Mouse (Mus musculus) T-cell, adult 2 months (primary cell): Measurements from ENCODE around the gene Tomm7.
"Not testable (repeated sequence)": the region's sequence is repeated elsewhere in the genome, so short reads cannot be mapped to it uniquely, and the experiment has no call there.

Source experiments
- DNase-seq: peaks from one replicate; pipeline ENCODE4 v3.0.0; 2022; ENCODE audit warnings: low spot score

Tomm7 gene

GRCm38 (mm10) chr5:23843674-23844530, at the start of gene Tomm7:
TSS of gene Tomm7 (minus strand) at chr5:23844161.
- peak; percentile 96 for DNase-seq

GRCm38 (mm10) chr5:23893156-23893863, 49.3 kb upstream of the Tomm7 start:
- DNase-seq = no peak

GRCm38 (mm10) chr5:23890734-23891133, 46.8 kb upstream of the Tomm7 start:
- DNase-seq = no peak

- DNase-seq = no peak
Observed at GRCm38 (mm10) chr5:23889461-23889860, 45.5 kb upstream of the Tomm7 start.

- no peak for DNase-seq
Observed at GRCm38 (mm10) chr5:23887111-23887510, 43.1 kb upstream of the Tomm7 start.

GRCm38 (mm10) chr5:23874457-23874856, 30.5 kb upstream of the Tomm7 start:
- DNase-seq = peak; percentile 17

- no peak for DNase-seq
Observed at GRCm38 (mm10) chr5:23872586-23872985, 28.6 kb upstream of the Tomm7 start.

- DNase-seq = not testable (repeated sequence)
Observed at GRCm38 (mm10) chr5:23871323-23871722, 27.4 kb upstream of the Tomm7 start.

GRCm38 (mm10) chr5:23865941-23866340, 22.0 kb upstream of the Tomm7 start:
- DNase-seq = no peak

- DNase-seq = no peak
Observed at GRCm38 (mm10) chr5:23864054-23864965, 20.3 kb upstream of the Tomm7 start.

- no peak for DNase-seq
Observed at GRCm38 (mm10) chr5:23863166-23864053, 19.4 kb upstream of the Tomm7 start.

GRCm38 (mm10) chr5:23862291-23862690, 18.3 kb upstream of the Tomm7 start:
- DNase-seq = no peak

GRCm38 (mm10) chr5:23861721-23862120, 17.8 kb upstream of the Tomm7 start:
- DNase-seq = no peak

GRCm38 (mm10) chr5:23859896-23860295, 15.9 kb upstream of the Tomm7 start:
- DNase-seq = no peak

- no peak for DNase-seq
Observed at GRCm38 (mm10) chr5:23859087-23859718, 15.2 kb upstream of the Tomm7 start.

- no peak for DNase-seq
Observed at GRCm38 (mm10) chr5:23858643-23859042, 14.7 kb upstream of the Tomm7 start.

- no peak for DNase-seq
Observed at GRCm38 (mm10) chr5:23858001-23858400, 14.0 kb upstream of the Tomm7 start.

- DNase-seq = no peak
Observed at GRCm38 (mm10) chr5:23857189-23857588, 13.2 kb upstream of the Tomm7 start.

- no peak for DNase-seq
Observed at GRCm38 (mm10) chr5:23856164-23856563, 12.2 kb upstream of the Tomm7 start.

- no peak for DNase-seq
Observed at GRCm38 (mm10) chr5:23855484-23855883, 11.5 kb upstream of the Tomm7 start.

GRCm38 (mm10) chr5:23852916-23853315, 9.0 kb upstream of the Tomm7 start:
- peak; percentile 45 for DNase-seq
